Mouse (Mus musculus) lung, postnatal 10 days (tissue): ENCODE data around the gene B4galt5.

Experiments used
- DNase-seq: peaks from one replicate; pipeline ENCODE4 v3.0.0; 2021

The B4galt5 gene

DNA sequence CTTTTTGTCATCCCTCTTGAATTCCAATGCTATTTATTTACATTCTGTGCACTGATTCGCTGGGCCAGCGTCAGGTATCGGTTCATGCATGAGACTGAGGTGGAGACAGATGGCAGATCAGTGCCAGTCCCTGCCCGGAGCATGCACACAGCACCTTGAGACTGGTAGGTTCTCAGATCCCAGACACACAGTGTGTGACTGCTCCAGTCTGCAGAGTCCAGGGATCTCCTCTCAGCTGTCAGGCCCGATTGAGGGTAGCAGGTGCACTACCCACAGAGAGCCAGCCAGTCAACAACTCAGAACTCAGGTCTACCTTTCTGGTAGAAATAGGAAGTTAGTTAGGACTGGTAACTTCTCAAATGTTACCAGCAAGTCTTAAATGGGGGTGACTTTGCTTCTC, 18.4 kb downstream of the B4galt5 start:
- no peak for DNase-seq

DNA sequence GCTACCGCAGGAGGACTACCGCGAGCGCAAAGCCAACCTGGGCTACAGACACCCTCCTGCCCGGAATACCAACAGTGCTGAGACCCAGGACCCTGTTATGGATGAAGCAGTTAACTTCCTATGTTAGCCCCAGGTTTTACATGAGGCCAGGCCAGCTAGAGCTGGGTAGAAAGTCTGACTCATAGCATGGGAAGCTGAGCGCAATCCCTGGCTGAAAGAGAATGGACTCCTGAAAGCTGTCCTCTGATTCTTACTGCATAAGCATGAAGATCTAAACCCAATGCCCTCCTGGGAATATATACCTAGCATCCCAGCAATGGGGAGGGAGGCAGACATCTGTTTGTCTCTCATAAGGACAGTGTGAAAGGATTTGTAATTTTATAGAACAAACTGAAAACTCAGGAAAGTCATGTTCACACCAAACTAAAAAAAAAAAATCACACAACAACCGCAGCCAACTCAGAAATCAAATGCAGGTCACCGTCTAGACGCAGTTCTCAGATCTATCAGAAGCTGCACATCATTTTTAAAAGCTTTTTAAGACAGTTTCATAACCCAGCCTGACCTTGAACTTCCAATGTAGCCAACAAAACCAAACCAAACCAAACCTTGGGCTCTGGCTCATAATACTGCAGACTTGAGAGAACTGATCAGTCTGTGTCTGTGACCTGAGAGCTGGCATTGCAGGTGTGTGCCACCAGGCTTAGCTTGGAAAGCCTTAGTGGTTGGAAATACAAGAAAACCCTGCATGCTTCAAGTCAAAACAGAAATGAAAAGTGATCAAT, 19.3 kb downstream of the B4galt5 start:
- DNase-seq = no peak

DNA sequence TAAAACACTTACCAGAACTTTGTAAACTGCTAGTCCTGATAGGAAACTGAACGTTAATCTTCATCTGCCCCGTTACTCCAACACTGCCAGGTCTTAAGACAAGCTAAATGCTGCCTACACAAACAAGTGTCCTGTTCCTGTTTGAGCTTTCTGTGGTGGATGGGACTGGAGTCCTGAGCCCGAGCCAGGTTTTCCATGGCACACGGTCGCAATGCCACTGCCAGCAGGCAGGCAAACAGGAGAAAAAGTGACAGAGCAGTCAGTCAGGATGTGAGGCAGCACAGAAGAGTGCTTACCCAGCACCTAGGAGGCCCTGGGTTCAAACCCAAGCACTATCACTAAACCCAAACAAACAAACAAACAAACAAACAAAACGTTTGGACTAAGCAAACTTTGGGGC, 20.6 kb downstream of the B4galt5 start:
- DNase-seq = peak; percentile 34

DNA sequence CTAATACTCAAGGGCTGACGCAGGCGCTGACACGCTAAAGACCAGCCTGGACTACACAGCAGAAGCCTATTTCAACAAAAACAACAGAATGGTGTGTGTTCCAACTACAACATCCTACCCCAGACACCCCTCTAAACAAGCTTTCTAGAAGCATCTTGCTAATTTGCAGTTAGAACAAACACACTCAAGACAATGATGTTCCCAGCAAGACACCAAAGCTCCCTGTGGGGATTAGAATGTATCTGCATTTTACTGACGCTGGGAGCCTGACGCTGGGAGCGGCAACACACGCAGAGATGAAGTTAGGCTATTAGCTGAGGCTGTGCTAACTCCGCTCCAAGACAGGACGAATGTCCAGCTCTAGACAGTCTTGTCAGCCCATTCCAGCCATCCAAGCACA, 22.4 kb downstream of the B4galt5 start:
- DNase-seq = no peak

DNA sequence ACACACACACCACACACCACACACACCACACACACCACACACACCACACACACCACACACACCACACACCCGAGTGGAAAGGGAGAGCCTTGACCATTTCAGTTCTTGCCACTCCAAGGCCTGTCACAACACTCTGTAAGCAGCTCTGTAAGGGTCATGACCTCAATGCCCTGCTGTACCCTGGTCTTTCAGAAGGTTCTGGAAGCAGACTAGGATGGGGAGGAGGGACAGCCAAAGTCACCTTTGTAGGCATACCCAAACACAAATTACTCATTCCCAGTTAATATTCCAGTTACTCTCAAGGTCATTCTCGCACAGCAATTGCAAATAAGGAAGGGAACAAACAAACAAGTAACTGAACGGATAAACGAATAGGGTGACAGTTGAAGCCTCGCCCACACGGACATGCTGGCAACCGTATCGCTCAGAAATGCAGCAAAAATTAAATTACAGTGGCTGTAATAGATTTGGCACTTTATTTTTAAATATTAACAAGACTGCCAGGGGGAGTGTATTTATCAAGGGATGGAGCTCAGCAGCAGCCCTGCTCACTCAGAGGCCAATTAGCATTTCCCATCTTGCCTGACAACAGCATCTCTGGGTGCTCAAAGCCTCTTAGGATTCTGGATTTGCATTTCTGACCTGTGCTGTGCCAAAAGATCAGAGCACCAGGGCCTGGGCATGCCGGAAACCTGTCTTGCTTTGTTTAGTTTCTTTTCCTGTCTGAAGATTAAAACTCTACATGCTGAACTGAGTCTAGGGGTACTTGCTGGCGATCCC, 24.6 kb downstream of the B4galt5 start:
- no peak for DNase-seq

DNA sequence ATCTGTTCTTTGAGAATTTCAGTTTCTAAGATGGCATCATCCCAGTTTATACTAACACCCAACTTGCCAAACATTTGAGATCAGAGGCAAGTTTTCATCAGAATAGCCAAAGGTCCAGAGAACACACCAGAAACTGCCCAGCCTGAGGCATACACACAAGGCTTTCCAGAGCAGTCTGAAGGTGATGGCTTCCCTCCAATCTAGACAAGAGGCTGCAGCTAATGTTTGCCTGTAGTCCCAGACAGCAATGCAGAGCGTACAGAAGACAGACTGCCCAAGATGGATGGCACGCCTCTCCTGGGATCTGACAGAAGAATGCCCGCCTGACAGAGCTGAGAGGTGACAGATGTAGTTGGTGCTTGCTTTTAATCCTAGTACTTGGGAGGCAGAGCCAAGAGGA, 25.9 kb downstream of the B4galt5 start:
- DNase-seq = no peak

DNA sequence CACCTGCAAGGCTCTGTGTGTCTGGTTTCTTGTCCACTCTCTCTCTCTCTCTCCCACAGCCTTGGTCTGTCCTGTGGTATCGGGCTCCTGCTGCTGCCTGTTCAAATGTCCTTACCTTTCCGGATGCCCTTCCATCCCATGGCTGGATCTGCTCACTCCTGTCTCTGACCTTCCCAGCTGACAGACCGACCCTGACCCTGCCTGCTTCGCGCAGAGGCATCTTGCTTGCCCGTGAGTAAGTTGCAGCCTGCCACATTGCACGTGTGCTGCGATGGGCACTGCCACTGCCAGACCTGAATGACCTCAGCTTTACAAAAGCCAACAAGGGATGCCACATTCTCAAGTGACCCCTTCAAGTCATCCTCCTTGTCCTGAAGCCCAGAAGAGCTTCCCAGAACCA, 27.6 kb downstream of the B4galt5 start:
- no peak for DNase-seq

DNA sequence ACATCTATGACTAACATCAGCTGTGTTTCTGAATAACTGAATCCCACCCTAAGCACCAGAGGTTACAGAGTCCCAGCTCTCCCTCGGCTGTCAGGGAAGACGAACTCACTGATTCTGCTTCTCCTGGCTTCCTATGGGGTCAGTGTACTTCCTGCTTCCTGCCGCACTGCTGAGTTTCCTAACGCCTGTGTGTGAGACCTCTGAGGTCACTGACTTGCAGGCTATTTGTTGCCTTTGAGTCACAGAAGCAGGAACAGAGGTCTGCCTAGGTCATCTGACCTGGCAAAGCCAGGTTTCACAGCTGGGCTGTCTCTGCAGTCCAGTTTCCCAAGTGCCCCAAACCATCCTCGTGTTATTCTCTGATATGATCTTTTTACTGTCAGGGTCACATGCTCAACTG, 30.0 kb downstream of the B4galt5 start:
- DNase-seq = peak; percentile 67

DNA sequence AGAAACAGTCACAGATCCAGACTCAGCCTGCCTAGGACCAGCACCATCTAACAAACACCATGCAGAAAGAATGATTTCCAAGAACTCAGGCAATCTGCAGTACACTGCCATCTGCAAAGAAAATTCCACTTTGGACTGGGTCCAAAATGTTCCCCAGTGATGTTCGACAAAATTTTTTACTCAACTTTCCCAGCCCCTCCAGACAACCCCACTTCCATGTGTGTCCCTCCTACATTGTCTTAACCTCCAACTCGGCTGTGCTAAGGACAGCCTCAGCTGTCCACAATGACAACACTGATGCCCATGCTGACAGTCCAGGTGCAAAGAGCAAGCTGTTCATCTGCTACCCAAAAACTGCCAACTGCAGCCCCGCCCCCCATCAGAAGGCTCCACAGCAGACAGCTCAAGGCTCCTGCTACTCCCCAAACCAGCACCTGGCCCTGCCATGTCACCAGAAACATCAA, 32.2 kb downstream of the B4galt5 start:
- DNase-seq = no peak

DNA sequence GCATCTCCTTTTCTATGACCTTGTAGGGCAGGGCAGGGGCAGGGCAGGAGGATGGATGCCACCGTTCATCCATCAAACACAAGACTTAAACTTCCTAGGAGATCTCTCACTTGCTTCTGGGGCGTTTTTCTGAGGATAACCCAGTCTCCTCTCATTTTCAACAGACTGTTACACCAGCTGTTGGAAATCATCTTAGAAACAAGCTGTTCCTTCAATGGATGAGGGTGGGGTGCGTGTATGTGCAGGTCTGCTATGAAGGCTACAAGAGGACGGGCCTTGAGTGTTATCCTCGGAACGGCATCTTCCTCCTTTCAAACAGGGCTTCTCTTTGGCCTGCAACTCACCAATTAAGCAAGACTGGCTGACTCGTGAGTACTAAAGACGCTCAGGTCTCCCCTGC, 34.5 kb downstream of the B4galt5 start:
- no peak for DNase-seq

DNA sequence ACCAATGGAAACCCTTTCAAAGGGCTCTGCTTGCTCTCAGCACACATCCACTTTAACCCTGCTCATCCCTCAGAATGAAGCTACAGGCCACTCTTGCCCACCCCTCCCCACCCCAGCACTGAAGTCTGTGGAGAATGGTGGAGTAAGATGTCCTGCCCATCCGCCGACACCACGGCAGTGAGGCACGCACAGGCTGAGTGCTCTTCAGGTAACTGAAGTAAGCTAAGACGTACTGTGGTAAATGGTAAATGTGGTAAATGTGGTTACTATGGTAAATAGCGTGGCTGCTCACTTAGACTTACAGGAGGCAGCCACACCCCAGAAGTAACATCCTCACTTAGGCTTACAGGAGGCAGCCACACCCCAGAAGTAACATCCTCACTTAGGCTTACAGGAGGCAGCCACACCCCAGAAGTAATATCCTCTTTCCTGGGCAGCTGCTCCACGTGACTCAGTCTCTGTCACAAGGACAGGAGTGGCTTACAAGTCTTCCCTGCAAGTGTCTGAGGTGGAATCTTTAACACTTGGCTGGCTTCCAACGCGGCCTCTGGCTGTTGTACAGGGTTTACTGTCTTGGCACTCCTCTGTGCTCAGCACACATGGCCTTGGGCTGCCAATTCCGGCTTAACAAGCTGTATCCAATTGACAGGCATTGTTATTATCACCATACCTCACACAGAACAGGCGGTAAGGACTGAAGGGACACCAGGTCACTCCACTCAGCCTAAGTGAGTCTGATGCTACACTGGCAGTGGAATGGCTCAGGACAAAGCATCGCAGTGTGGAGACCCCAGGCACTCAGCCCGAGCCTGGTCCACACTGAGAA, 35.3 kb downstream of the B4galt5 start:
- DNase-seq = peak; percentile 88

DNA sequence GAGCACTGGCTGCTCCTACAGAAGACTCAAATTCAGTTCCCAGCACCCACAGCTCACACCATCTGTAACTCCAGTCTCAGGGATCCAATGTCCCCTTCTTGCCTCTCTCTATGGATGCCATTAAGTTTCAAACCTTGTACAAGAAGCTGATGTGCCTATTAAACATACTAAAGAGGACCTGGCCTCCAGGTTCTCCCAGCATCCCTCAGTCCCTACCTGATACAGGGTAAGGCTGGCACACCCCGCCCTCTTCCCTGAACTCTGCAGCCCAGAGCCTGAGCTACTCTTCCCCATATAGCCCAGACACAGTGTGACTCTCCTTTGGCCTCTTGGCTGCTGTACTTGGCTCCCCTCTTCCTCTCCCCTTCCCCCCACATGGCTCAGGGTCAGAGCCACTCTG, 38.9 kb downstream of the B4galt5 start:
- DNase-seq = no peak

DNA sequence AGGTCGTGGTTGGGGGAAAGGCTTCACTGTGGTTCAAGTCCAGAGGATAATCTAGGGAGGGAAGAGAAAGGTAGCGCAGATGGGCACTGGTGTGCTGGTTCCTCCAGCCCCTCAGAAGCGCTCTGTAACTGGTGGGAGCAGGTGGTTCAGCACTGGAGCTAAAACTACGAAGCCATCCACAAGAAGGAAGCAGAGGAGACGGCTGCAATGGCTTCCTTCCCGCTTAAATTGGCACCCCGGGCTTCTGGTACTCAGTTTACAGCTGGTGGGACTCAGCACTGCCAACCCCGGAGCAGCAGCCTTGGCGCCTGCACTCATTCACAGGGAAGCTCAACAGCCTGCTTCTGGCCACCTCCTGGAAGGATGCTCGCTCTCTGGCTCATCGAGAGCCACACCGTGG, 39.7 kb downstream of the B4galt5 start:
- DNase-seq = no peak

DNA sequence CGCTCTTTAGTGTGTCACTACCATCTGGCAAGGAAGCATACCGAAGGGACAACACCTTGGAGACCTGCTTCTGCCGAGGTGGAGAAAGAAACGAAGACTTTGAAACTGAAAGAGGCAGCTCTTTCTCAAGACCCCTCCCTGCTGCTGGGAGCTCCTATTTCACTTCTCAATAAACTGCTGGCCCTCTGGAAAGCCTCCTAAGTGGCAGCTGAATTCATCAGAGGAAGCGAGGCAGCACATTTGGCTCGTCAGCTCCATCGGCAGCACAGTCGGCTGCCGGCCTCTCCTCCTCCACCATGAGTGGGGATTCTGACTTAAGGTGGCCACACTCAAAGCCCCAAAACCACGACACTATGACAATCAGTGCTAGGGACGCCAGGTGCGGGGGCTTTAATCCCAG, 41.3 kb downstream of the B4galt5 start:
- no peak for DNase-seq

DNA sequence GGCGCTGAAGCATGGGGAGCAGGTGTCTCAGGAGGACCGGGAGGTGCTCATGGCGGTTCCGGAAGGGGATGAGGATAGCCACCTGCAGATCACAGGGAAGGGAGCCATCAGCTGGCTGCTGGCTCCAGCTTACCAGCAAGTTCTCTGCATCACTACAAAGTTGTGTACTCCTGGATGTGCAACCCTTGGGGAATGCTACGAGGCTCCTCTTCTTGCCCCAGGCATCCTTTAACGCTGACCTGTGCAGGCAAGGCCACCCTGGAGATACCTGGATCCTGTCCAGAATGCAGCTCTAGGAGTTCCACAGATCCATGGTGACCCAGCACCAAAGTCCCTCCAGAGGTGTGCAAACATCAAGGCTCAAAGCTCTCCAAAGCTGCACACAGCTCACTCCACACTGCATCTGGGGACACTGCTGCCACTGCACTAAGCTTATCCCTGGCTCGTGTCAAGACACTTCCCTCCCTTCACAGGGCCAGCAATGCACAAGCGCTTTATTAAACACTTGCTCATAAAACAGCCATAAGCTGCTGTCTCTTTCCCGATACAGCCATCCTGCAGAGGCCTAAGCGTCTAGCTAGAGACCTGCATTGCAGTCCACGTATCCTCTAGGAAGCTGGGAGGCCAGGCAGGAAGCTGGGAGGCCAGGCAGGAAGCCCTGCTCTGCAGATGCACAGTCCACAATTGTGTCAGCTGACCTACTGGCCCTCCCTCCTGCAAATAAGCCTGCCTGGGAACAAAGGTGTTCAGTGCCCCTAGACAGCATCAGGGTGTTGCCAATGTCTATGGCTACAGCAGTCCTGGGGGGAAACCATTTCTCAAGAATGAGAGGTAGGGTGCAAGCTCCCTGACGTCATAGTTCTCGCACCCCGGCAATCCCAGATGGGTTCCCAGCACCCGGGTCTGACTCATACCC, 42.1 kb downstream of the B4galt5 start:
- DNase-seq = peak; percentile 60

DNA sequence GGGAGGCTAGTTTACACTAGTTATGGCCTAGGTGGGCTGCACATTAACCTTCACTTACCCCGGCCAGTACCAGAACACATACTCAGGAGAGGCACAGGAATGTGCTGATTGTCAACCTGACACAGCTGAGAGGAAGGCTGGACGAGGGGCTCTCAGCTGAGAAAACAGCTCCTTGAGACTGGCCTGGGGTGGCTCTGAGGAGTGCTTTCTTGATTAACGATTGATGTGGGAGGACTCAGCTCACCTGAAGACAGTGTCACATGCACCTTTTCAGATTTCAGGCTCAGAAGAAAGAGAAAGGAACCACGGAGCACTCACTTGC, 42.7 kb downstream of the B4galt5 start:
- DNase-seq = no peak

DNA sequence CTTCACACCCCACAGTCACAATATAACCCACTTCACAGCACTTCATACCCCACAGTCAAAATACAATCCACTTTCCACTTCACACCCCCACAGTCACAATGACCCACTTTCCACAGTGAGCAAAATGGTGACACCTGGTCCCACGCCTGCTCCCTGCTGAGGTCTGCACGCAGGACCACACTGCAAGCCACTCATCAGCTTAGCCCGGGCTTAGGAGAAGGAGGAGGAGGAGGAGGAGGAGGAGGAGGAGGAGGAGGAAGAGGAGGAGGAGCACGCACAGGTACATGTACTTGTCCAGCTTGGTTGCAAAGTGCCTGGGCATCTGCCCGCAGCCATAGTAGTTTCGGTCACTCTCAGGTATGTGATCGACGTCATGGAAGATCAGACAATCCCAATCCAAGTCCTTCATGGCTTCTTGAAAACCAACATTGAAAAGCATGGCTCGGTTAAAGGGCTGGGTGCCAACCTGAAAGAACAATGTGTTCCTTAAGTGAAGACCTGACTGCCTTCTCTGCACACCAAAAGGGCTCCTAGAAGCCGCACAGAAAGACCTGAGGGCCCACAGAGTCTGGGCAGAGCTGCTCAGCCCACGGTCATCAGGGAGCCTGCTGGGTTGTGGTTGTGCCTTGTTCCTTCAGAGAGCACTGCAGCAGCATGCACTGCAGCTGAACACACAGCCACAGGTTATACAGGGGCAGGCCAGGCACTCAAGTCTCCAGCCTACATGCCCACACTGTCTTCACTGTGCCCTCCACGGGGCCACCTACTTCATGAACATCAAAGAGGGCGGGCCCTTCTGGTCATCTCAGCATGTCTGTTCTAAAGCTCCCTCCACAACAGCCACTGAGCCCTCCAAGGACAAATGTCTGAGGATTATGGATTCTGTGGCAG, 43.4 kb downstream of the B4galt5 start:
- no peak for DNase-seq

DNA sequence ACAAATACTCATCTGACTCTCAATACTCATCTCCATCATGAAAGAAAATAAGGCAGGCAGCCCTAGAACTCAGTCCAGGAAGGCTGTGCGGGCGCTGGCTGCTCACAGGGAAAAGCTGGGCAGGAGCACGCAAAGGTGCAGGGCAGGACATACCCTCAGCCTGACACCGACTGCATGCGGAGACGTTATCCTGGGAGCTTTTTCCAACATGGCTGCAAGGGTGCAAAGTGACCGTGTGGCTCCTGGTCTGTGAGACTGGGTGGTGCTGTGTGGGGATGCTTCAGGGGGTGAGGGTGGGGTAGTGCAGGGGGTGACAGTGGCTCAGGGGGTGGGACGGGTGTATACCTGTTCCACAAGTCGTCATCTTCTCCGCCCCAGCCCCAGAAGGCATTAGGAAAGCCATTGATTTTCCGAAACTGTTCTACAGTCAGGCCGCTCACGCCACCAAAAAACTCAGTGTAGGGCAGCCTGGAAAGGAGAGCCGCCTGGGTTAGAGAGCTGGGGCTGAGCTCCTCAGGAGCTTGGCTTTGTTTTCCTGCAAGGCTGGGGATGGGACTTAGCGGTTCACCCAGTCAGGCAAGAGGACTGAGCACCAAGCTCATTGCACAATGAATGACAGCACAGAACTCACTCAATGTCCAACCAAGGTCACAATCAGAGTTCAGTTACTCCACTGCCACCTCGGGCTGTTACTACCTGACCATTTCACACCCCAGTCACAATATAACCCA, 44.2 kb downstream of the B4galt5 start:
- no peak for DNase-seq

DNA sequence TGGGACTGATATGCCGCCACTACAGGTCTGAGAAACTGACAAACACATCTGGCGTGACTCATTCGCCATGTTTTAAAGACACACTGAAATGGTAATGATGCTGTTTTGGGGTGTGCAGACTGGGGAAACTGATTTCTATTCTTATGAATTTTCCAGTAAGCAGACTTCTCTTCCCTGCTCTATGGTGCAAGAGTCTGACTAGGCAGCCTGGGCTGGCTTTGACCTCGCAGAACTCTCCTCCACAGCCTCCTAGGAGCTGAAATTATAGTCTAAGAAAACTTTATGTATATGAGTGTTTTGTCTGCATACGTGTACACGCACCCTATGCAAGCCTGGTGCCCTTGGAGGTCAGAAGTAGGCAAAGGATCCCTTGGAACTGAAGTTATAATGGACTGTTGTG, 45.2 kb downstream of the B4galt5 start:
- peak; percentile 0 for DNase-seq

DNA sequence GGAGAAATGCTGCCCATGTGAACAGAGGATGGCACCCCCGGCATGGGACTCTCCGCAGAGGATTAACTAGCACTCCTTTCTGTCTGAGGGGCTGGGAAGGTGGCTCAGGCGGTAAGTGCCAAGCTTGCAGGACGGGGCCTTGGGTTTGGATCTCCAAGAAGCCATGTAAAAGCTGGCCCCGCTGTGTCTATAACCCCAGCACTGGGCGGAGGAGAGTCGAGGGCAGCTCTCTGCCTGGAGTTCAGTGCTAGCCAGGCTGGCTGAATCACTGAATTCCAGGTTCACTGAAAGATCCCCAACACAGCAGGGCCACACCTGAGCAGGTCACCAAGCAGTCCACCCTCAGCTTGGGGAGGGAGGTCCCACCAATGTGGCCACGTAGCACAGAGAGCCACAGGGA, 45.8 kb downstream of the B4galt5 start:
- peak; percentile 0 for DNase-seq

DNA sequence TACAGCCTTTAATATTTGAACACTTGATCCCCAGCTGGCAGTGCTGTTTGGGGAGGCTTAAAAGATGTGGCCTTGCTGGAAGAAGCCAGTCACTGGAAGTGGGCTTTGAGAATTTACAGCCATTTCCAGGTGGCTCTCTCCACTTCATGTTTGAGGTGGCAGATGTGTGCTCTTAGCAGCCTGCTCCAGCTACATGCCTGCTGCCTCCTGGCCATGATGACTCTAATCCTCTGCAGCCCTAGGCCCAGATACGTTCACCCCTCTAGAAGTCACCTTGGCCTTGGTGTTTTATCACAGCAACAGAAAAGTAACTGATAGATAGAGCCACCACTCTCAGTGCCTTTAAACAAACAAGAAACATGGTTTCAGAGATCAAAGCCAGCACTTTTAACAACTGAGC, 46.3 kb downstream of the B4galt5 start:
- peak; percentile 0 for DNase-seq
